Mouse (Mus musculus) mesoderm, embryonic 11.5 days (tissue): Measurements from ENCODE around the gene Cdc42ep1.
"Not testable (repeated sequence)": the region's sequence is repeated elsewhere in the genome, so short reads cannot be mapped to it uniquely, and the experiment has no call there.

Experiments
- DNase-seq: peaks from one replicate; pipeline ENCODE4 v3.0.0-alpha.2; 2012; ENCODE audit warnings: low read depth, low spot score

Cdc42ep1 gene

DNA sequence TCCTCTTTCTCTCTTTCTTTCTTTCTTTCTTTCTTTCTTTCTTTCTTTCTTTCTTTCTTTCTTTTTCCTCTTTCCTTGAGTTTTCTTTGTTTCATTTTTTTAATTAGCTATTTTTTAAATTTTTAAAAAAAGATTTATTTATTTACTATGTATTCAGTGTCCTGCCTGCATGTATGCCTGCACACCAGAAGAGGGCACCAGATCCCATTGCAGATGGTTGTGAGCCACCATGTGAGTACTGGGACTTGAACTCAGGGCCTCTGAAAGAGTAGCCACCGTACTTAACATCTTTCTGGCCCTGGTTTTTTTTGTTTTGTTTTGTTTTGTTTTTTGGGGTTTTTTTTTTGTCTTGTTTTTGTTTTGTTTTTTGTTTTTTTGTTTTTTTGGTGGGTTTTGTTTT, 12.8 kb upstream of the Cdc42ep1 start:
- DNase-seq, result no peak

DNA sequence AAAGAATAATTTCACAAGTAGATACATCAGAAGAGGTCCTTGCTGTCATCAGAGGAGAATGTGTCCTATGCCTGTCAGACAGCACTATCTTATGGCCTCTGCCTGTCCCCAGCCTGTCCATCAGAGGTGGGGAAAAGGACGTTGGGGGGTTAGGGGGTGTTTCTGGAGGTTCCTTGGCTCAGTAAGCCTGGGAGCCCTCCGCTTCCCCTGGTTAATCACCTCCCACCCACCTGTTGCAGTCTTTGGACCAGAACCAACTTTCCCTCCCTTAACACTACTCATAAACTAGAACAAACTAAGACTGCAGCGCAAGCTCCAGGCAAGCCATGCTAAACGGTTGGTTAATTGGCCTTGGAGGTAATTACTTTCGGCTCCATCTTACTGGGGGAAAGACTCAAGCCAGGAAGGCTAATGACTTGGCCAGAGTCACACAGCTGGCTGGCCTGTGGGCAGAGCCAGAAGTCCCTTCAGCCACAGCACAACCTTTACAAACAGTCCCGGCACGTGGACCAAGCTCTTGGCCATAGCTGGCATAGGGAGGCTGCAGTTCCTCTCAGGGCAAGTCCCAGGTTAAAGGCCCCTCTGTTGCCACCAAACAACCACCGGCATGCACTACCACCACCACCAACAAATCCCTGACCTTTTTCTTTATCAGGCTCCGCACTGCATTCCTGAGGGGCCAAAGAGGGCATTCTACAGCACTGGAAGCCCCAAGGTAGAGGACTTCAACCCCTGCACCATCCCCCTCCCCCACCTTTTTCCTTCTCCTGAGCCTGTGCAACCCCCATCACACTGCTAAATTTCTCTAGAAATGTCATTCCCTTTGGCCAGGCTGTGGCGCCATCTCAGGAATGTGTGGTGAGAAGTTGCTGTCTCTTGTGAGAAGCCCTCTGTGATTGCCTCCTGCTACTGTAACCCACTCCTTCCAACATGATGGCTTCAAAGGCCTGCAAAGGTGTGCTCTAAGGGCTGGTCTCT, 11.4 kb upstream of the Cdc42ep1 start:
- DNase-seq, result no peak

DNA sequence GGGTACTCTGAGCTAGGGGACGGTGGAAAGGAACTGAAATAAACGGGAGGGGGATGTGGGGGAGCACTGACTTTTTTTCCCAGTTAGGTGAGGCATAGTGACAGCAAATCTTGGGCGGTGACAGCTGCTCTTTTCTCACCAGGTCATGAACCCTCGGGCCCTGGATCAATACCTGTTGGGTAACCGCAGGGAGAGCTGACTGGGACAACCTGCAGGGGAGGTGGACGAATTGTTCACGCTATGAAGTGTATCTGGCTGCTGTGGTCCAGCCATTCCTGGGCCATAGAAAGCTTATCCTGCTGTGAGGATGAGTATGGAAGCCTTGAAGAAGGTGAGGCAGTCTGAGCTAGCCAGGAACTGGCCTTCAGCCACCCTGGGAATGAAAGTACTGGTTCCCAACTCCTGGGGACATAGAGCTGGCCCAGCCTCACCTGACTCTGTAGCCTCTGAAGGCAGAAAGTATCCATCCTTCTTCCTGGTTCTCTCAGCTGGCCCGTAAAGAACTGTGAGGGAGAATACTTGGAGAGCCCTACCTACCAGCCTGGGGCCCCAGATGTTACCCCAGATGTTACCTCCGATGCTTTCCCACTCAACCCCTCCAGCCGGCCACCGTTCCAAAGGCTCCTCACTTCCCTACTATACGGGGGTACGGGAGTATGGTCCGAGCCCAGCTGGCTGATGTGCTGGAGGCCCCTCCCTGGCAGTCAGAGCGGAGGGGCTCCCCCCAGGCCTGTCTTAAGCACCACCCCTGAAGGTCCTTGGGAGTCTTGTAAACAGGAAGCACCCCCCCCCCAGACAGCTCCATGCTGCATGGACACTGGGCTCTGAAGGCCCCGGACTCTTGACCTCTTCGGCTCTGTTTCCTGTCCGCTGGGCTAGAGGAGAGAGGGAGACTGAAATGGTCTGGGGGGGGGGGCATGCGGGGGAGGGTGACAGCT, 10.4 kb upstream of the Cdc42ep1 start:
- DNase-seq, result no peak

DNA sequence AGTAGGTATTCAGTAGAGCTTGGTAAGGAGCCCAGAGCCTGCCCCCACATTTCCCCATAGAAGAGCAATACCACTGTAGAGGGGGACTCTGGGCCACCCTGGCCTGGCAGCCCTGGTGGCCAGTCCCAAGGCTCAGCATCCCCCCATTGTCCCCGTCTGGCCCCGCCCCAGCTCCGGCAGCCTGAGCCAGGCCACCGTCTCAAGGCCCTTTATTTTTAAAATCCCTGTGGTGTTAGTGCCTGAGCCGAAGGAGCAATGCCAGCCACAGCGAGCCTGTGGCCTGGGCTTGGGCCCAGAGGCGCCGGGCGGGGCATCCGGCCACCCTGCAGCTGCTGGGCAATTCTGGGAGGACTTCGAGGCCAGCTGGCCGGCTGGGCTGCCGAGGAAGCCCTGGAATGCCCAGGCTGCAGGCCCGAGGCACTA, 9.7 kb upstream of the Cdc42ep1 start:
- DNase-seq, result no peak

DNA sequence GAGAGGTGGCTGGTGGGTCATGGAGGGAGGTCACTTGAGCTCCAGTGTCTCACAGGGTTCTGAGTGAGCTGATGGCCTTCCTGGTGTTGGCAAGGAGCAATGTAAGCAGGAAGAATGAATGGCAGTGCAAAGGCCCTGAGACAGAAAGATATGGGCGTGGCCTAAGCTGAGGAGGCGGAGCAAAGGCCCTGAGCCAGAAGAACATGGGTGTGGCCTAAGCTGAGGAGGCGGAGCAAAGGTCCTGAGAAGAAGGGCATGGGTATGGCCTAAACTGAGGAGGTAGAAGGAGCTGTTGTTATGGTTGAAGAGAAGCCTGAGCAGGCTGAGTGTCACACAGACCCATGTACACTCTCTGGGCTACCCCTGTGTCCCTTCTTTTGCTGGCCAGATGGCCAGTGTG, 8.8 kb upstream of the Cdc42ep1 start:
- DNase-seq, result no peak

DNA sequence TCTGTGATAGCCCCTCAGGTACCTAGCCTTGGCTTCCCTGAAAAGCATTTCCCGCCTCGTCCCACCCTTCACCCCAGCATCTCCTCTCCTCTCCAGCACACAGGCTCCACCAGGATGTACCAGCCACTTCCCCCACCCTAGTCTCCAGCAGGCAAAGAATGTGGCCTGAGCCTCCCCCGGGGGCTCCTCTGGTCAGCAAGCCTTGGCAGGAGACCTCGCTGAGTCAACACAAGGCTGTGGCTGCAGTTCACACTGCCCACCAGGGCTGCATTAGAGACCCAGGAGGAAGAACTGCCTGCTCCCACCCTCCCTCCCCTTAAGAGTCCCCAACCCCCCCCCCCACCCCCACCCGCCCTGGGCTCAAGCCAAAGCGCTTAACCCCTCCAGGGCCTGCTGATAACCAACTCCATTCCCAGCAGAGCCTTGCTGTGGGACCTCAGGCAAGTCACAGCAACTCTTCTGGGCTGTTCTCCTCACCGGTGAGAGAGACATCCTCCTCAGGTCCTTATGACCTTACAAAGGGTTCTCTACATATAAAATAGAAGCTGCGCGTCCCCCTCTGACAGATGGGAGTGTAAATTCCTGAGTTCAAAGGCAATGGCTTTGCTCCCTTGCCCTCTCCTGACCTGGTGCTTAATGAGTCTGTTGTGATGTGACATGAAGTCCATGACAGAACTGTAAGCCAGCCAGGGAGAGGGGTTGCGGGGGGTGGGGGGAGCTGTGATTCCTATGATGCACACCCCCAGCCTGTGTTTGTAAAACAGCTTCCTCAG, 8.0 kb upstream of the Cdc42ep1 start:
- no peak for DNase-seq

DNA sequence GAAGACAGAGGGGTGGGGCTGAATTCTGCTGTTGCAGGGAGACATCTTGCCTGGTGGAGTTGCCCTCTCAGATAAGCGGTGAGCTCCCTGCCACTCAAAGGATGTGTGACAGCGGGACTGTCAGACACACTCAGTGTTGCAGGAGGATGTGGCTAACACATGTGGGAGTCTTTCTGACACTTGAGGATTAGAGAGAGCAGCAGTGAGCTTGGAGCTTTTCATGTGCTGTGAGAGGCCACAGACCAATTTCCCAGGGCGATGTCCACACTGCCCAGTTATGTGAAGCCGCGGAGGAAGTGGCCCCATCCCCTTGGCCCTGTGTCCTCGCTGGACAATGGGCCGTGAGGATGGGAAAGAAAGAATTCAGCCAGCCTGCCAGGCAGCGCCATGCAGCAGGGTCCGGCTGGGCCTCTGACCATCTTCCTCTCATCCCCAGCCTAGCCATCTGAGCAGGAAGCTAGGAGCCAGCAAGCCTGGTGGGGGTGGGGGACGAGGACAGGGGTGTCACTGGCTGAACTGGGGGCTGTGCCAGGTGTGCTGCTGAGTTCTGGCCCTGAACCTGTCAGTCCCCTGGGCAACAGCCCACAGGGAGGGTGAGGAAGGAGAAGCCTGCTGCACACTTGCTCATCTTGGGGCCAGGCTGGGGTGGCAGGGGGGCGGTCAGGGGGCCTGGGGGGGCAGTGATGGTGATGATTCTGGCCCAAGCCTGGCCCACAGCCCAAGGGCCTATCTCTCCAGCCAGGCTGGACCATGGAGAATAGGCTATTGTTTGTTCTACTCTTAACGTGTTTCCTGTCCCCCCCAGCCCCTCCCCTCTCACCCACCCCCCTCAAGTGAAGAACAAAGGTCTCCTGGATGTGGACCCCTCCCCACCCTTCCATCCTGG, 7.0 kb upstream of the Cdc42ep1 start:
- no peak for DNase-seq

DNA sequence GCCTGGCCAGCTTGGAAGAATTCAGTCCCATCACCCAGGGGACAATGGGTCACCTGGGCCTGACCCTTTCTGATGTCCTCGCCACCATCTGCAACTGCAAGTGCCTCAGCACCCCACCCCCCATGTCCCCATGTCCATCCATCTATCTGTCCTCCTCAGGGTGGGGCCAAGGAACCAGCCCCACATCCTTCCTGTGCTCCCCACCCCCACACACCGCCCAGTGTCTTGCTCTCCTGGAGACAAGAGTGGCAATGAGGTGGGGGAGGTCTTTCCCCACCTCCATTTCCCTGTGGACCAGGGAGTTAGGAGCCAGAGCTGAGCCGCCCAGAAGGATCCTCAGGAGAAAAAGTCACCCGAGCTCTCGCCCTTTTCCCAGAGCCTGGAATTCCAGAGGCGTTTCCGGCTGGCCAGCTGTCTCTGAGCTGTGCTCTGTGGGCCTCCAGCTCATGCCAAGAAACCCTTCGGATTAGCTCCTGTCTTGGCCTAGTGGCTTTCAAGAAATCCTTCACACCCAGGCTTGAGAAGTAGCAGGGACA, 6.3 kb upstream of the Cdc42ep1 start:
- DNase-seq, result no peak

DNA sequence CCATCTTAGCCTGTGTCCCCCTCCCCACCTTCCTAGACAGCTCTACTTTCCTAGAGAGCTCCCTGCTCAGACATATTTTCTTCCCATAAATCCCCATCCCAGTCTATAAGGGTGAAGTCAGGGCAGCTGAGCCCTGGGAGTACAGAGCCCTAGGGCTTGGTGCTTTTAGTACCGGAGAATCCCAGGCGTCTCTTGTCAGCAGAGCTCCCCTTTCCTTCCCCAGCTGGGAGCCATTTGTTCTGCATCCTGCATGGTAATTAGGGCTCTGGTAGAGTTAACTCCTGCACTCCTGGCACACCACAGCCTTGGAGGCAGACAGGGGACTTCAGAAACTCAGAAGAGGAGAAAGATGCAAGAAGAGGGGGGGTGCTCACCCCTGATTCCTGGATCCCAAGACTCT, 2.7 kb upstream of the Cdc42ep1 start:
- peak; percentile 79 for DNase-seq

DNA sequence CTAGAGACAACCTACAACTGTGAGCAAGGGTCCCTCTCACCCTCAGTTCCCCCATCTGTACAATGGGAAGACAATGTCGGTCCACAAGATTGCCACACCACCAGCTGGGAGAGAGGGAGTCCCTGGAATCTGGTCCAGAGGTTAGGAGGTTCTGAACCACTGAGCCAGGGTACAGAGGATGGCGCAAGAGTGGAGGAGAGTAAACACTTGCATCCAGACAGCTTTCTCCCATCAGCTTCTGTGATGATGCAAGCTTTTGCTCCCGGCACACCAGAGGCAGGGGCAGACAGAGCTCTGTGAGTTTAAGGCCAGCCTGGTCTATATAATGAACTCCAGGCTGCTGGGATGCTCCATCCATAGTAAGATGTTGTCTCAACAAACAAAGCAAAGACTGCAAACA, 2.2 kb upstream of the Cdc42ep1 start:
- DNase-seq, result no peak

DNA sequence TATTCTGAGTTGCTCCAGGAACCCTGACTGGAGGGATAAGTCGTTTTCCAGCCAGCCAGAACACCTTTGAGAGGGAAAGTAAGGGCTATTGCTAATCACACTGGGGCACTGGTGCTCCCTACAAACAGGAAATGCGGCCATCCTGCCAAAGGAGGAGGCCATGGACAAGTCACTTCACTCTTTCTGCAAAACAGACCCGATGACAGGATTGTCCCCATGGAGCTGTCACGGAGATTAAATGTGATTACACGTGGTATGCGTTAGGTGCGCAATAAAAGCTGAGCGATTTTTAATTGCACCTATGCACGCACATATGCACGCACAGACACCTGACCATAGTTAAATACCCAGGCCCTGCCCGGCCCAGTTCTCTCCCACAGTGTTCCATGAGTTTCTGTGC, 1.7 kb upstream of the Cdc42ep1 start:
- DNase-seq, result no peak

DNA sequence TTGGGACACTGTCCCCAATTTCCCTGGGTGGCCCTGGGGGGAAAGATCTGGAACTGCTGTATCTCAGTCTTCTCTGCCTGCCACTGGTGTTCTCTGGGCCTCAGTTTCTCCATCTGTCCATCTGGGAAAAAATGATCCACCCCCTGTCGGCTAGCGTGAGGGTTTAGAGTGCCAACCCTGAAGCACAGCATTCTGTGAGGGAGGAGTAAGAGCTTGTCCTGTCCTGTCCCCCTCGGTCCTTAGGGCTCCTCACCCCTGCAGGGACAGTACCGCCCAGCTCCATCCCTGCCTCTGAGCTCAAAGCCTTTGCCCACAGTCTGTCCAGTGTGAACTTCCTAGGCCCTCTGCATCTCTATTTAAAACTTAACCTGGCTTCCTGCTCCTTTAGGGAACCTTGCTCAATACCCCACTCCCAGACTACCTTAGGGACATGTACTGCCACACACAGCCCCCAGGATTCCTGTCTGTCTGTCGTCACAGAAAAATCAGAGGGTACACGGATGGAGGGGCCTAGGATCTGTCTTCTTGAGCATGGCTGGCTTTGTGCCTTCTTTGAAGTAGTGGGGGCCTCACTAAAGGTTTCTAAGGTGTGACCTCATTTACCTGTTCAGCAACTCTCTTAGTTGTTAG, 1.1 kb upstream of the Cdc42ep1 start:
- DNase-seq, result no peak

DNA sequence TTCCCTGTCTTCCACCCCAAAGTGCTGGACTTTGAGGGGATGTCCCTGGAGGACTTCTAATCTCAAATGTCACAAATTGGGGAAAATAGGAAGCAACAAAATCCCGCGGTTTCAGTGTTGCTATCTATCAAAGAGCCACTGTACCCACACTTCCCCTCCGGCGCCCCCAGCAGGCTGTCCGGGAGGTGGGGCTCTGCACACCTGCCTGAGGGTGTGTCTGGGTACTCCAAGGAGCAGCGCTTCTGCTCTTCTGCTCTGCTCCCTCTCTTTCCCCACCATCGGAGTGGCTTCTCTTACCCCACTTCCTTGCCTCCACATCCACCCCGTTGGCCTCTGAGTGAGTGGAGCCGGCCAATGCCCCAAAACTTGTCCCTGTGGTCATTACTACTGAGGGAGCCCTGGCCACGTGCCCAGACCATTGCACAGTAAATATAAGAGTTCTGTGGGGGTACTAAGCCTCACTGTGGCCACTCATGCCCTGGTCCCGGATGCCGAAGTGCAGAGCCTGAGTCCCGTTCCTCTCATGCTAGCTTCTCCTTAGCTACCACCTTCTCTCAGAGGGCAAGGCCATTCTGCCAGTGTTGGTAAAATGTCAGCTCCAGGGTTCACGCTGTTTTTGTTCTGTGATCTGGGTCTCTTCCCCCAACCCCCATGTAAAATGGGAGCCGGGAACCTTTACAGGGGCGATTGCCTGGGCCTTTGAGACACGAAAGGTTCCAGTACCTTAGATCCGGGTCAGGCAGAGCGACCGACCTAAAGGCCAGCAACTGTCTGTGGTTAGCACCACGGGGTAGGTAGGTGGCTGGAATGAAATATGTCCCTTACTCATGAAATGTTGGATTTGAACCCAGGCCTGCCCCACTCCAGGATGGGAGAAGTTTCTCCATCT, 1.4 kb downstream of the Cdc42ep1 start:
- DNase-seq, result no peak

DNA sequence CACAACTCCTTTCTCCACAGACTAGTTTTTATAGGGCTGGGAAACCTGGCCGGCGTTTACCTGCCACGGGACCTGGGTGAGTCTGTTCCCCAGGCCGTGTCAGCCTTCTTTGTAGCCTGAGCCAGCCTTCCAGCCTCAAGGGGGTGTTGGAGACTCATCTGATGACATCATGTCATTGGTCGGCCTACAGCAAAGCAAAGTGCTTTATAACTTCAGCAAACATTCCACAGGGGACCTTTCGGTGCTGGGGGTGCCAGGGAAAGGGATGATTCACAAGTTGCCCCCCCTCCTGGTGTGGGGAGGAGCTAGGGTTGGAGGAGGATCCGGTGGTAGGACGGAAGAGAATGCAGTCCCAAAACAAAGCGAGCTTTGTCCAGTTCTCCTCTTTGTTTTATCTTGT, 2.4 kb downstream of the Cdc42ep1 start:
- DNase-seq, result no peak

DNA sequence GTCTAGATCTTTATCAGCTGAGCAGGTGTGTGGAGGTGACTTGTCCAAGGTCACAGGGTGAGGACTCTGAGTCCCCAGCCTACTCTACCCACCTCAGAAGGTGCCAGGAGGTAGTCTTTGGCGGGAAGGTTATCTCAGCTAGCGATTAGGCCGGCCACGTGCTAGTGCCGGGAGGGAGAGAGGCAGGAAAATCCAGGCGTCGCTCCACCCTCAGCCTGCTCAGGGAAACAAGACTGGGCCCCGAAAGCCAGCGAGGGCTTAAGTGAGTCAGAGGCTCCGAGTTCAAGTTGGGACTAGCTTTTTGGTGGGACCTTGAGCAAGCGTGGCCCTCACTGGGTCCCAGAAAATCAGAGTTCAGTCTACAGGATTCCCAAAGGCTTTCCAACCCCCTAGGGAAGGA, 2.9 kb downstream of the Cdc42ep1 start:
- no peak for DNase-seq

DNA sequence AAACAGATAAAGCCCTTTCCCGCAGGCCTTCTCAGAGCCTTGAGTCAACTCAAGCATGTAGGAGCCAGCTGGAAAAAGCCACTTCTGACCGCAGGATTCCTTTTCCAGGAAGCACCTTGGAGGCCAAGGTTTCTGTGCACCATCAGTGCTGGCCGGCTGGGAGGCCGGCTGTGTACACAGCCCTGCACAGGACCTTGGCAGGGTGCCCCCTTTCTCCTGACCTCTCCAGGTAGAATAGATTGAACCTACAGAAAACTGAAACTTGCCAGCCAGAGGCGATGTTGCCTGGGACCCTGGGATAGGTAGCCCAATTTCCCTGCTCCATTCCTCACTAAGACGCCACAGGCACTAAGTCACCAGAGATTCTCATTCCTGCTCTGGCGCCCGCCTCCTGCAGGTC, 3.4 kb downstream of the Cdc42ep1 start:
- DNase-seq, result no peak

DNA sequence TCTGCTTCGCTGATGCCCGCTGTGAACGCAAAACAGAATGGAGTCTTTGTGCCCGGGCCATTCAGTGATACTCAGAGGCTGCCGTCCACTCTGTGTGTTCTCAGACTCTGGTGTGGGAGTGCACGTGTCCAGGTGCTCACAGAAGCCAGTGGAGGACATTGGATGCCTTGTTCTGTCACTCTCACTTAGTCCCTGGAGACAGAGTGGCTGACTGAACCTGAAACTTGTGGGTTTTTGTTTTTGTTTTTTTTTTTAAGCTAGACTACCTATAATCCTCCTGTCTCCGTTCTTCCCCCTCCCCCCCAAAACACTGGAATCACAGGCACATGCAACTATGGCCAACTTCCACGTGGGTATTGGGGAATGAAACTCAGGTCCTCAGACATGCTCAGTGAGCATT, 3.9 kb downstream of the Cdc42ep1 start:
- DNase-seq, result no peak

DNA sequence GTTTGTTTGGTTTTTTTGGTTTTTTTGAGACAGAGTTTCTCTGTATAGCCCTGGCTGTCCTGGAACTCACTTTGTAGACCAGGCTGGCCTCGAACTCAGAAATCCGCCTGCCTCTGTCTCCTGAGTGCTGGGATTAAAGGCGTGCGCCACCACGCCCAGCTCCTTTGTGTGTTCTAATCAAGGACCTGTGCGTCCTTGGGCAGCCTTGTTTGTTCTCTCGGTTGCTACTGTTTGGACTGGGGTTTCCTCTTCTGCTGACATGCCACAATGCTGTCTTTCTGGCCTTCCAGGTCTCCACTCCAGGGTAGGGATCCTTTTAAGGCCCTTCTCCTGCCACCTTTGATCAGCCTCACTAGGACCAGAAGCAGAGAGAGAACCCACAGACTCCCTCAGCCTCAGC, 4.4 kb downstream of the Cdc42ep1 start:
- not testable (repeated sequence) for DNase-seq

DNA sequence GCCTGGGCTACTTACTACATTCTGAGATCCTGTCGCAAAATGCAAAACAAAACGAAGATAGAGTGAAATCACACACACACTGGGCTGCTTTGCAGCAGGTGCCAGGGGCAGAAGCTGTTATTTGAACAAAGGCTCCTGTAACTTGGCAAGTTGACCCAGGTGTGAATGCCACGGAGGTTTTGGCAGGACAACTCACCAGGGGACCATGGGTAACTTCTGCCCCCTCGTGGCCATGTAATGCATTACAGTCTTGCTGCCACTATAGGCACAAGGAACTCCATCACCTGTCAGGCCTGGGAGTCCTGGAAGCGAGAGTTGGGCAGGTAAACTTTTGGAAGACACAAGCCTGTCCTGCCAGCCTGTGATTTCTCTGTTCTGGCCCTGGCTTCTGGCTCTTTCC, 6.0 kb downstream of the Cdc42ep1 start:
- DNase-seq, result peak; percentile 74
